In the genomic region with DNA sequence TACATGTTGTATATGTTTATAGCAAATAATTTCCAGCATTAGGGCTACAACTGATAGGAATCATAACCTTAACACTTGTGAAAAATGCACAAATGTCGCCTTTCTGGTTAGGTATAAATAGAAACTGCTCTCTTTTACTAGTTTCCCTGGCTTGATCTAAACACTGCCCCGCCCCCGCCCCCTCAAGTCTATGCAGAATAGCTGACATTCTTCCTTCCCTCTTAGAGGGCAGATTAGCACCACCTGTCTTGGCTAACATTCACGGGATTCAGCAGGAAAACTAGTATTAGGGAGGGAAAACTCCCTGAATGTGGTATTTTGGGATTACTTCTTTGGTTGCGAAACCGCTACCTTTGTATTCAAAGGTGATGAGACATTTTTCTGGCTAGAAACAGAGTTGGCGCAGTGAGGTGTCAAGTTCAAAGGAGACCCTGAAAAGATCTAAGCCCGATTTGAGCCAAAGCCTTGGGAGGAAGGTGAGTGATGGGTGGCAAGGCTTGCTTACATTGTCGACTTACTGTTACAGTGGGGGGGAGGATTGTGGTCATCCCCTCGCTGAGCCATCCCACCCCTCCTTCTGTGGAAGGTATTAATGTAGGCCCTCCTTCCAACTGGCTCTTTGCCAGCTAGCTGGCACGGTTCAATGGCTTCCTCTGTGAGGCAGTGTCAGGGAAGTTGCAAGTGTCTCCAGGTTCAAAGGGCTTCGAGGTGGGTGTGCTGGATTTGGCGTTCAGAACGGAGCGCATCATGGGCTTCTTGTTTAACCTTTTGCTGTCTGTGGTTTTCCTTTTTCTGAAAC, we compare ENCODE assay signal across 10 mouse cellular contexts.
DNase-seq lines count a peak whose midpoint lies in the region; ATAC-seq lines count a peak whose summit lies in the region.
"Had no signal": no experiment of that assay in that cellular context is flagged by ENCODE, and none has a peak within 500 bp of the region (broad histone marks: within the 10 kb centered on the region; RNA-seq: fewer than 3 reads in every experiment).

No protein-coding gene starts in this region.

- DNase-seq in testis, postnatal 10 days (ENCODE audit: low spot score), result peak; percentile 45
- DNase-seq in testis, postnatal 14 days (ENCODE audit: low spot score), result no peak
- peak; percentile 80 to 91 for DNase-seq in kidney, postnatal 25 days
- peak; percentile 24 for DNase-seq in retina, postnatal 7 days (ENCODE audit: low read depth, low spot score)
- DNase-seq in layer of hippocampus, postnatal 36 days, result no peak
- DNase-seq in urinary bladder, postnatal 10 days (ENCODE audit: low spot score), result no peak

- ATAC-seq in forebrain, embryonic 13.5 days, result peak; percentile 53
- ATAC-seq in forebrain, embryonic 12.5 days (ENCODE audit: low FRiP score), result no peak

- peaks cover 5% of the 10 kb centered on the region; the same call in 1 of the 2 replicates for H3K27me3 ChIP-seq in forebrain, embryonic 13.5 days
- H3K27me3 ChIP-seq in forebrain, embryonic 12.5 days, result peaks cover under 1% of the 10 kb centered on the region; the same call in 1 of the 2 replicates
- H3K27me3 ChIP-seq: CH12.LX; limb, embryonic 15.5 days had no signal

- H3K4me3 ChIP-seq in forebrain, embryonic 13.5 days, result no peak overlapping the region
- H3K4me3 ChIP-seq in forebrain, embryonic 12.5 days (replicated peaks), result no peak overlapping the region
- H3K4me3 ChIP-seq: limb, embryonic 15.5 days had no signal

- H3K36me3 ChIP-seq in forebrain, embryonic 13.5 days (ENCODE audit: poor library complexity, severe bottlenecking), result no peaks in the 10 kb centered on the region
- H3K36me3 ChIP-seq in forebrain, embryonic 12.5 days (replicated peaks), result no peaks in the 10 kb centered on the region
- H3K36me3 ChIP-seq: limb, embryonic 15.5 days had no signal

- H3K9ac ChIP-seq in forebrain, embryonic 13.5 days, result no peak overlapping the region
- no peak overlapping the region for H3K9ac ChIP-seq in forebrain, embryonic 12.5 days
- H3K9ac ChIP-seq: limb, embryonic 15.5 days had no signal

- H3K4me1 ChIP-seq in forebrain, embryonic 13.5 days, result peaks cover 11% of the 10 kb centered on the region
- H3K4me1 ChIP-seq in forebrain, embryonic 12.5 days, result peaks cover 8% of the 10 kb centered on the region

- no peak overlapping the region for H3K27ac ChIP-seq in forebrain, embryonic 13.5 days
- no peak overlapping the region for H3K27ac ChIP-seq in forebrain, embryonic 12.5 days
- H3K27ac ChIP-seq: limb, embryonic 15.5 days had no signal

- no peaks in the 10 kb centered on the region for H3K9me3 ChIP-seq in forebrain, embryonic 13.5 days (replicated peaks)
- H3K9me3 ChIP-seq in forebrain, embryonic 12.5 days, result no peaks in the 10 kb centered on the region
- H3K9me3 ChIP-seq: limb, embryonic 15.5 days had no signal

- H3K4me2 ChIP-seq in forebrain, embryonic 13.5 days, result peak overlapping the region; percentile 25; the same call in 1 of the 2 replicates
- no peak overlapping the region for H3K4me2 ChIP-seq in forebrain, embryonic 12.5 days
- H3K4me2 ChIP-seq: limb, embryonic 15.5 days had no signal

- 37% methylated on average over 15 of the region's 15 CpGs for WGBS in forebrain, embryonic 13.5 days
- 40% methylated on average over 15 of the region's 15 CpGs for WGBS in forebrain, embryonic 12.5 days

Comparison
In these comparisons a context has a peak if more than half of its experiments do, and no peak if none do; other contexts are left out.
1. DNase-seq: peak in testis, postnatal 10 days (single experiment), kidney, postnatal 25 days (2 of 2) and retina, postnatal 7 days (single experiment); none in testis, postnatal 14 days (single experiment), layer of hippocampus, postnatal 36 days (0 of 2) and urinary bladder, postnatal 10 days (single experiment).